Mouse (Mus musculus) cerebellum, adult 2 months (tissue): ENCODE data around the gene Ptpn14. TPM values are rescaled to one million over a fixed set of nuclear protein-coding genes. Genes with fewer than 3 reads are reported as not detected.

ENCODE experiments used
- DNase-seq, 2 experiments: peaks; one replicate each; pipeline ENCODE4 v3.0.0; 2021
- H3K27ac ChIP-seq: fragments of 200-500 bp; 2 replicates; pipeline ENCODE4 v1.5.1; 2012; ENCODE audit warnings: low read length, control low read depth, inconsistent platforms; ENCODE audit not compliant: insufficient read depth
- H3K27me3 ChIP-seq: fragments of 200-500 bp; 2 replicates; pipeline ENCODE4 v1.6.1; 2012; ENCODE audit warnings: inconsistent platforms, mild to moderate bottlenecking, low read length, moderate library complexity; ENCODE audit not compliant: control insufficient read depth, insufficient read depth
- H3K4me1 ChIP-seq: fragments of 200-500 bp; 2 replicates; pipeline ENCODE4 v1.6.1; 2011; ENCODE audit warnings: low read length; ENCODE audit not compliant: control insufficient read depth, insufficient read depth
- H3K4me3 ChIP-seq: fragments of 200-500 bp; replicated peaks from 2 replicates; pipeline ENCODE3; 2011; ENCODE audit warnings: mild to moderate bottlenecking, low read depth, low read length, control low read depth; ENCODE audit not compliant: insufficient read depth
- CTCF ChIP-seq: fragments of 200-500 bp; IDR thresholded peaks from 2 replicates; pipeline ENCODE4 v1.5.1; 2011; ENCODE audit warnings: low read depth, mild to moderate bottlenecking, control low read depth, low read length, moderate library complexity, borderline replicate concordance; ENCODE audit not compliant: insufficient read depth
- POLR2A ChIP-seq: fragments of 200-500 bp; IDR thresholded peaks from 2 replicates; pipeline ENCODE4 v1.6.1; 2011; ENCODE audit warnings: low read length, control low read depth, borderline replicate concordance; ENCODE audit not compliant: insufficient read depth
- WGBS: fragments of 180-500 bp; shearing (Covaris S2); methylation state at CpG from one replicate; pipeline ENCODE4 v1.1.7; 2018; 5-methylcytosine and 5-hydroxymethylcytosine counted together
- polyA plus RNA-seq: library from polyadenylated mRNA; depleted of rRNA; stranded (reverse); fragments of >200 nt; gene quantifications from 2 replicates; pipeline ENCODE4 v1.2.3, GENCODE M21; 2012

The Ptpn14 gene
- polyA plus RNA-seq, 1 experiment: 1.4 TPM

DNA sequence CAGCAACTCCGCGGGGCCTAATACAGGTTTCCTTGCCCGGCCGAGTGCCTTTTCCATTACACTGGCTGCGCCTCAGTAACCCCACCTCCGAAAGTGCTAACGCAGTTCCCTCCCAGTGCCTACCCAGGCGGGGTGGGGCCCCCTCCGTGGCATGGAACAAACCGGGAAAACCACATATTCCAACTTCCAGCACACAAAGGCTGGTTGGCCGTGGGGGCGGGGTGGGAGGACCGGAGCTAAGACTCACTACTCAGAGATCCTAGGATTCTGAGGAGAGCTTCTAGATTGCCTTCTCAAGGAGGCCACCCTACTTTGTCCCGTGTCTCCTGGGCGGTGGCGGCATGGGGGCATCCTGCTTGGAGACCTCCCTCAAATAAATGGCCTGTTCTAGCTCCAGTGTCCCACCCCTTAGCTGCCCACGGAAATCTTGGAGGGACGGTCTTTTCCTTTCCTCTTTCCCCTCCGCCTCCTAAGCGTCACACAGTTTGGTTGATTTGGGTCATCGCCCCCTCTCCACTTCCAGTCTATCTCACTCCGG, 653 bp upstream of the Ptpn14 start:
- WGBS: 14% methylated on average over 22 of the region's 22 CpGs
- H3K27me3 ChIP-seq: peaks cover 5% of the 10 kb centered on the region; the same call in 1 of the 2 replicates
- peak overlapping the region; percentile 28 for H3K4me3 ChIP-seq
- DNase-seq: no peak
- no peaks in the 10 kb centered on the region; the same call in 1 of the 2 replicates for H3K4me1 ChIP-seq
- TF ChIP-seq POLR2A (no peak), CTCF (no peak)
- H3K27ac ChIP-seq: no peak overlapping the region; the same call in 1 of the 2 replicates

DNA sequence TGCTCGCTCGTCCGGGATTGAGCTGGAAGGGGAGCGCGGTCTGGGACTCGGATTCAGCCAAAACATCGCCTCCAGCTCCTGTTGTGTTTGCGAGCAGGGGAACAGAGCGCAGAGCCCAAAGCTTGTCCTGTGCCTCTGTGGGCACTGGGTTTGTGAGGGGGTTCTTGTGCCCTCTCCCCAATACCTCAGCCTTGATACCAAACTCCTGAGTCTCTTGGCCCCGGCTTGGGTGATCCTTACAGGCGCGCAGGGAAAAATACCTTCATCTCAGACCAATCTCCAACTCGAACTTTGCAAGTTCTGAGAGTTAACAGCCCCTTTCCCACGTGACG, 682 bp downstream of the Ptpn14 start:
- Histone ChIP-seq H3K4me1 (no peaks in the 10 kb centered on the region; the same call in 1 of the 2 replicates), H3K4me3 (peak overlapping the region; percentile 29), H3K27me3 (peaks cover 5% of the 10 kb centered on the region; the same call in 1 of the 2 replicates), H3K27ac (no peak overlapping the region)
- WGBS: 2% methylated on average over 15 of the region's 15 CpGs
- no peak for DNase-seq
- no peak for TF ChIP-seq CTCF
- no peak for TF ChIP-seq POLR2A

DNA sequence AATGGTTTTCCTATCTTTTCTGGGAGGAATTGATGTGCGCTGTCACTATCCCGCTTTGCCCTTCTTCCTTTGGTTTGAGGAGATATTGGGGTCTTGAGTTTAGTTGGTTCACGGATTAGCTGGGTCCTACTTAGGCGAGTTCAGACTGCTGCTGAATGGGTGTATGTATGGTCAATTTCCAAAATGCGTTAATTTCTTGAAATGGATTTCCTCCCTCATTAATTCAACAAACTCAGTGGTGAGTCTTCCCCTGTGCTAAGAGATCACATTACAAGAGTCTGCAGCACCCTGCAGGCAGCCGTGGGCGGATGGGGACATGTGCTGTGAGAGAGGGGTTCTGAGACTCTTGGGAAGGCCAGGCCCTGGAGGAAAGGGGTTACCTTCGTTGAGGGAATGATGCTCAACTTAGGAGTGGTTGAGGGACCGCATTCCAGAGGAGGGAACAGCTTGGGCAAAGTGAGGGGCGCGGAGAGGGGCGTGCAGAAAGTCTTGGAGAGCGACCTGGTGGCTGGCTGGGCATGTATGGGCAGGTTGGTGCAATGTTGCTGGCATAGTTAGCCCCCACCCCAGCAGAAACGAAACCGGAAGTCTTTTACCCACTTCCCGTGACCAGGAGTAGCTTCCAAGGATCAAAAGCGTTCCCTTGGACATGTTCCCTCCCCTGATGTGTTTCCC, 1.2 kb downstream of the Ptpn14 start:
- 22% methylated on average over 17 of the region's 17 CpGs for WGBS
- no peak for DNase-seq
- H3K27ac ChIP-seq: no peak overlapping the region
- H3K4me3 ChIP-seq: no peak overlapping the region
- H3K4me1 ChIP-seq: no peaks in the 10 kb centered on the region; the same call in 1 of the 2 replicates
- TF ChIP-seq POLR2A (no peak), CTCF (no peak)
- peaks cover 5% of the 10 kb centered on the region; the same call in 1 of the 2 replicates for H3K27me3 ChIP-seq

DNA sequence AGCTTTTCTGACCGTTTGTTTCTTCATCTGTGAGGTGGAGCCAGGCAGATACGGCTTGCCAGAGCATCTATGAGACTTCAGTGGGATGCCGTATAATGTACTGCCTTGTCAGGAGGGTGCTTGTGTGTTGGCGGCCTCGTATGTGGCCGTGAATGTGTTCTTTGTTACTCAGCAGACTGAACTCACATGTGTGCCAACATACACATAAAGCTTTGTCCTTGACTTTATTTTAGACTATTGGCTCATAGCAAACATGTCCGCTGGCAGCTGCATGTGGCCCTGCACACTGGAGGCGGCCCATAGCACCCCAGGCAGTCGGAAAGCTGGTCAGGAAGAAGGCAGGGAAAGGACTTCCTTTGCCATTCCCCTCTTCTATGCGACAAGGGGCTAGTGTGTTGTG, 3.6 kb downstream of the Ptpn14 start:
- H3K27me3 ChIP-seq: peaks cover 5% of the 10 kb centered on the region; the same call in 1 of the 2 replicates
- TF ChIP-seq CTCF (no peak), POLR2A (no peak)
- WGBS: 51% methylated on average over 10 of the region's 10 CpGs
- H3K4me3 ChIP-seq: no peak overlapping the region
- no peaks in the 10 kb centered on the region; the same call in 1 of the 2 replicates for H3K4me1 ChIP-seq
- no peak for DNase-seq
- no peak overlapping the region for H3K27ac ChIP-seq

DNA sequence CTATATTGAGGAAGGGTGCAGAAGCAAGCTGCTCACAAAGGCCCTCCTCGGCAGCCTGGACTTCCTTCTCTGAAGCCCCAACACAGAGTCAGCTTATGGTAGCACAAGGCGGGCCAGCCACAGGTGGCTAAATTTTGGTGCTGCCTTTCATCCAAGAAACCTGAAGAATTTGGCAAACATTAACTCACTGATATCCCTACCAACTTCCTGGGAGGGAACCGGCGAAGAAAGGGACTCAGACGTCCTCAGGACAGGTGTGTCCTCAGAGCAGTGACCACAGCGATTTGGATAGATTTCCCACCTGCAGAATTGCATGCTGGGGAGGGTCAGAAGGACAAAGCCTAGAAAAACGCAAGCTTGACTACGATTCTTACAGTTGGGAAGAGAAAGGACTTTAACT, 4.1 kb downstream of the Ptpn14 start:
- Histone ChIP-seq H3K27me3 (peaks cover 5% of the 10 kb centered on the region; the same call in 1 of the 2 replicates), H3K4me3 (no peak overlapping the region), H3K27ac (no peak overlapping the region), H3K4me1 (no peaks in the 10 kb centered on the region; the same call in 1 of the 2 replicates)
- TF ChIP-seq CTCF (no peak), POLR2A (no peak)
- no peak for DNase-seq
- 68% methylated on average over 8 of the region's 8 CpGs for WGBS

DNA sequence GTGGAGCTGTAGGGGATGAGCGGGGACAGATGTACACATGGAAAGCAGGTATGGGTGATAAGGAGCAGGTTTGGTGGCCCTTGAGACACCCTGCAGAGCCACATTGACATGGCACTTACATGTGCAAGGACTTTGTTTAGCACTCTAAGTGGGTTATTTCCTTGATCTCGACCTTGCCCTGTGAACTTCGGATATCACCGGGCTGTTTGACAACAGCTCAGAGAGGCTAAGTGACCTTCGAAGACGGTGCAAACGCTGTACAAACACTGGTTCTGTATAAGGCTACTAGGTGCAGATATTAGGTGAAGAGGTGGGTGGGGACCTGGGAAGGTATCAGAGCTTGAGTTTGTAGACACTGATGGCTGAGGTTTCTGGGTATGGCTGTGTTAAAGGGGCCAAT, 12.0 kb downstream of the Ptpn14 start:
- no peaks in the 10 kb centered on the region for H3K27me3 ChIP-seq
- 98% methylated on average over 7 of the region's 7 CpGs for WGBS
- TF ChIP-seq POLR2A (no peak), CTCF (no peak)

DNA sequence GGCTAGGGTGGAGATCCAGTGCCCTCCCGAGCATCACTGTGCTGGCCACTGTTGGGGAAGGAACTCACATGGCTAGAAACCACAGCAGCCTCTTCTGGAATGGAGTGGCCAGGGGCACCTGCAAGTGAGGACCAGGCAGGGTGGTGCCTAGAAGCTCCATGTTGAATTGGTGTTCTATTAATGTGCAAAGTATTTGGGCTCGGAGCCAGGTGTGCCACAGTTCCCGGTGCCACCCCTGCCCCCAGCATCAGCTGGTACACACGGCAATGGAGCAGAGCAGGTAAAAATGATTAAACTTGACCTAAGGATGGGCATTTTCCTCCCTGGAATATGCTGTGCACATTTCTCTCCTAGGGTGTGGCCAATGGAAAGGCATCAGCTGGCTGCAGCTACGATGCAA, 14.0 kb downstream of the Ptpn14 start:
- no peak for DNase-seq
- no peak for TF ChIP-seq POLR2A
- no peak for TF ChIP-seq CTCF
- Histone ChIP-seq H3K4me1 (no peaks in the 10 kb centered on the region), H3K4me3 (no peak overlapping the region), H3K27ac (no peak overlapping the region), H3K27me3 (no peaks in the 10 kb centered on the region)
- WGBS: 66% methylated on average over 5 of the region's 5 CpGs

More for the DNA sequence above, 12.0 kb downstream of the Ptpn14 start:
- no peaks in the 10 kb centered on the region for H3K4me1 ChIP-seq
- no peak overlapping the region for H3K27ac ChIP-seq
- no peak for DNase-seq
- H3K4me3 ChIP-seq: no peak overlapping the region

DNA sequence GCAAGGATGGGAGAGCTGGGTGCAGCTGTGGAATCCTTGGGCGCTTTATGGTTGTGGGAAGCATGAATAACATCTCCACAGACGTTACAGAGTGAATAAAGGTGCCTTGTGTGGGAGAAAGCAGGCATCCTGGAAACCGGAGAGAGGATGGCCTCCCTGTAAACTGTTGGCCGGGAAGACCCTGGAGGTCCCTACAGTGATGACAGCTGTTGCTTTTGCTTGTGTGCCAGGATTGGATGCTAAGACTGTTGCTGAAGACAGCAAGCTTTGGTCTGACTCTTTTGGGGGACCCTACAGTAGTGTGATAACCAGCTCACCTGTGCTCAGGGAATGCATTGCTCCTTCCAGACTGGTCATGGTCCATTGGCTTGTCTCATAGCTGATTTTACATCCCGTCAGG, 15.1 kb downstream of the Ptpn14 start:
- no peaks in the 10 kb centered on the region for H3K4me1 ChIP-seq
- H3K27me3 ChIP-seq: no peaks in the 10 kb centered on the region
- 50% methylated on average over 5 of the region's 5 CpGs for WGBS
- DNase-seq: no peak
- no peak overlapping the region for H3K27ac ChIP-seq
- no peak for TF ChIP-seq CTCF
- no peak for TF ChIP-seq POLR2A
- no peak overlapping the region for H3K4me3 ChIP-seq
